Mouse (Mus musculus): ENCODE measurements around the gene Cyb561d1. TPM values are rescaled to one million over a fixed set of nuclear protein-coding genes. Genes with fewer than 3 reads are reported as not detected.

The Cyb561d1 gene
- polyA plus RNA-seq, 1 experiment = 9.1 TPM

DNA sequence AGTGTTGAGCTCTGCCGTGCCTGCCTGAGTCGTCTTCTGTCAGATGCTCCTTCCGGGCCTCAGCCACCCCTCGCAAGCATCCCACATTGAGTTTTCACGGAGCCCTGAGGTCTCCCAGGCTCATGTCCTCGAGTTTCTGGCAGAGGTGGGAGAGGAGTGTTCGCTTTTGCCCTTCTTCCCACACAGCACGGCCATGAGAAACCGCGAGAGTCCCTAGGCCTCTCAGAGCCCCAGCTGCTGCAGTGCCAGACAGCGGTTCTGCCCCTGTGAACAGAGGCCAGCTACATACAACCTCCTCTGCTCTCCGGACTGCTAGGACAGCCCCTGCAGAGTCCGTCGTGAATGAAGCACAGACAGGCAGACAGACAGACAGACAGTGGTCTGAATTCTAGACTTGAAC, 33.5 kb downstream of the Cyb561d1 start:
- DNase-seq (ENCODE audit: low read depth) = no peak

DNA sequence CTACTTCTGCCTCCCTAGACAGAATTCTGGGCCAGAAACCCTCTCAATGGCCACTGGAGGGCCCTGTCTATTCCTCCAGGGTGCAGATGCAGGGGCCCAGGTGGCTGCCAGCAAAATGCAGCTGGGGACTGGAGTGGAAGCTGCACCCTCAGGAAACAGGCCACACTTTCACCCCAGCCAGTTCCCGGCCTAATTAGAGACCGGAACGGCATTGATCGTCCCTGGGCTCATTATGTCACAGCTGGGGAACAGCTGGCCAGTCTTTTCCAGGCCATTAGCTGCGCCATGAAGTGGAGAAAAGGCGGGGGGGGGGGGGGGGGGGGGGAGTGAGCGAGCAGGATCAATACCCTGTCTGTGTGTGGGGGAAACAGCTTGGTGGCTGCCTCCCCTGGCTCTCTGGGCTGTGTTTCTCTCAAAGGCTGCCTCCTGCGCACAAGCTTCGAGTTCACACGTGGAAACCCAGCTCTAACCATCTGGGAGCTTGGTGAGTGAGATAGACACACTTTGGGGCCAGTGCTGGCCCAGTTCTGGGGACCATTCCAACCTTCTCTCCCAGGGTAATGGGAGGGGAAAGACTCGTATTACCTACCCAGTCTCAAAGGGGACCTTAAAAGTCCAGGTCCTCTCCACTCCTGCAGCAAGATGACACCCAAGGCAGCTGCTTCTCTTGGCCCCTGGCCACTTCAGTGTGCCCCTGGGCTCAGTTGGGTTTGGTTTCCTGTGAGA, 34.4 kb downstream of the Cyb561d1 start:
- no peak for DNase-seq (ENCODE audit: low read depth)

DNA sequence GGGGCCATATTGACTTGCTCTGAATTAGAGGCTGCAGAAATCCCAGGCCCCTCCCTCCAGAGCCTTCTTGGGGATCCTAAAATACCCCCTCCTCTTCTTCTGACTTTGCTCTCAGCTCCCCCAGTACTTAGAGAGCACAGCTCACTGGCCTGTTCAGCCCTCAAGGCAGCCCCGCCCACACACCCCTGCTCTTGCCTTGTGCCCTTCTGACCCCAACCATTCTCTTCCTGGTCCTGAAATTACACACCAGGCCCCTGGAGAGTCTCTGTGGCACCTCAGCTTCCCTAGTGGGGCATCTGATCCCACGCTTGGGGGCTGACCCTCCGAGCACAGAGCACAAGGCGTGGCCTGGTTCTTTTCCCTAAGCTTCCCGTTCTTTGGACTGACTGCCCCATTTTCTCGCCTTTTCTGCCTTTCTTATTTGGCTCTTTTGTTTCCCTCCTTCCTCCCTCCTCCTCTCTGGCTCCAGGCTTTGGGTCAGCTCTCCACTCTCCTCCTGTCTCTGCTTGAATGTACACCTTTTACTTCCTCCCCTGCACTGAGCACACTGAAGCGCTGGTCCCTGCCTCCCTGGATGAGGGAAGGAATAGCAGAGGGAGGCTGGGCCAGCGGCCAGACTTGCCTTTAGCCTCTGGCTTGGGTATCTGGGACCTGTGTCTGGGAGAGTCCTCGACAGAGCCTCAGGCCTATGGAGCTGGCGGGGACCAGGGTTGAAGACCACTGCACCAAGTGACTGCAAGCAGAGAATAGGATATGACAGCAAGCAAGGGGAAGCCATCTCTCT, 35.3 kb downstream of the Cyb561d1 start:
- no peak for DNase-seq (ENCODE audit: low read depth)

- no peak for DNase-seq (ENCODE audit: low read depth)
Observed at GRCm38 (mm10) chr3:108164807-108165206, 36.2 kb downstream of the Cyb561d1 start.

DNA sequence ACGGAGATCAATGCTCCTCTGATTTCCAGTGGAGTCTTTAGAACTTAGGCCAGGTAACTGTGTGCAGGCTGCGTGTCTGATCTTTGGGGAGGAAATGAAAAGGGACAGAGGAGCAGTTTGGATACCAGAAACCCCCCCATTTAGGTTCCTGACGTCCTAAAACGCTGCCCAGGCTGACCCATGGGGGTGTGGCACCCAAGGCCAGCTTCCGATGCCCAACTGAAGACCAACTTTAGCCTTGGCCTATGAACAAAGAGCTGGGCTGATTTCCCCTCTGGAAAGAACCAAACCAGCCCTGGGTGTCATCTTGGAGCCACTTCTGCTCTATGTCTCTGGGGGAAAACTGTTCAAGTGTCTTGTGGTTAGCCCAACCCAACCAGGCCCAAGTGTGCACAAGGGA, 36.9 kb downstream of the Cyb561d1 start:
- no peak for DNase-seq (ENCODE audit: low read depth)

DNA sequence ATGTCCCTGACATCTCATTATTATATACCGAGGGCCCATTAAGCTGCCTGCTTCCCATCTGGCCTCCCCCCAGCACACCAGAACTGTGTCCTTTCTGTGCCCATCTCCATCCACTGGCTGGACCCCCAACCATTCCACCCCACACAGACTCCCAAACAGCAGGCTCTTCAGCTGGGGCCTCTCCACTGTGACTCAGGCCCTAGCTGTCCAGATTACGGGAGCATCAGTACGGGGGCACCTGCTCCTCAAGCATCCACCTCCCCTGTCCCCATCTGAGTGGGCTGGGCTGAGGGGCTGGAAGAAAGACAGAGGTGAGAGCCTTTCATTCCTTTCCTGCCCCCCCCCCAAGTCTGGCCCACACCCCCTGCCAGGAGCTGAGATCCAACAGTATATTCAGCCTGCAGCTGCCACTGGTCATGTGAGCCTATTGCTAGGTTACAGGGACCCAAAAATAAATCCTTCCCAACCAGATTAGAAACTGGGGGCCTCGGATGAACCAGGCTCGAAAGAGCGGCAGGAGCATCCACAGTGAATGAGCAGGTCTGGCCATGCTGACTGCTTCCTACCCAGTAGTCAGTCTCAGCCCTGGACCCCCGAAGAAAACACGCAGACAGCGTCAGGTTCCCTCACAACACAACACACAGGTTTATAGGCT, 42.5 kb downstream of the Cyb561d1 start:
- no peak for DNase-seq (ENCODE audit: low read depth)

- no peak for DNase-seq (ENCODE audit: low read depth)
Observed at GRCm38 (mm10) chr3:108154656-108155055, 46.4 kb downstream of the Cyb561d1 start, which contains the start of gene Gpr61. Gpr61 (minus strand) TSS chr3:108154882.

DNA sequence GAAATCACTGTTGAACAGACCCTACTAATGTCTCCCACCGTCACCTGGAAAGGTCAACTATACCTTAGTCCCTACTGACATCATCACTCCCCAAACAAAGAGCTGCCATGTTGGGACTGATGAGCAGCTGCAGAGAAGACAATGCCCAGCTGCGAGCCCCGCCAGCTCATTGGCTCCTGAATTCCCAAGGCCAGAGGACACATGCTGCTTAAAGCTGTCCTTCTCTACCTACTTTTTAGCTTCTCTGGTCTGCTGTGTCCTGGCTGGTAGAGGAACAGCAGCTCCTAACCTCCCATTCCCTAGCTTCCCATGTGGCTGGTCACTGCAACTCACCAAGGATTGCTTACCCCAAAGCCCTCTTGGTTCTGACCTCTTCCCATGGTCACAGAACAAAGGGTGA, 48.7 kb downstream of the Cyb561d1 start:
- DNase-seq (ENCODE audit: low read depth) = no peak

- DNase-seq (ENCODE audit: low read depth) = peak; percentile 40
Observed at GRCm38 (mm10) chr3:108147386-108148235, 53.4 kb downstream of the Cyb561d1 start.

- DNase-seq (ENCODE audit: low read depth) = no peak
Observed at GRCm38 (mm10) chr3:108146671-108147070, 54.3 kb downstream of the Cyb561d1 start.

Other genes starting within 250 kb of the Cyb561d1 start
- gene Gstm3, start 231.9 kb downstream of the Cyb561d1 start, polyA plus RNA-seq (2012; rRNA removed) = 0.26 and 0.86 TPM in 2 replicates
- gene Gstm2, start 214.8 kb downstream of the Cyb561d1 start, polyA plus RNA-seq (2012; rRNA removed) = 925 and 961 TPM in 2 replicates
- gene Gstm1, start 183.2 kb downstream of the Cyb561d1 start, polyA plus RNA-seq (2012; rRNA removed) = 1,084 and 1,330 TPM in 2 replicates
- gene Gstm4, start 156.3 kb downstream of the Cyb561d1 start, polyA plus RNA-seq (2012; rRNA removed) = 55.6 and 65.3 TPM in 2 replicates
- 62.8 and 73.1 TPM in 2 replicates for gene Ampd2, start 114.6 kb downstream of the Cyb561d1 start, polyA plus RNA-seq (2012; rRNA removed)
- gene Gnat2, start 108.4 kb downstream of the Cyb561d1 start, polyA plus RNA-seq (2012; rRNA removed) = 4.6 and 7.9 TPM in 2 replicates
- 35.9 and 46.2 TPM in 2 replicates for gene Gnai3, start 55.1 kb downstream of the Cyb561d1 start, polyA plus RNA-seq (2012; rRNA removed)
- not detected in 2 replicates for gene Gpr61, start 46.3 kb downstream of the Cyb561d1 start, polyA plus RNA-seq (2012; rRNA removed)
- 15.5 and 16.7 TPM in 2 replicates for gene Amigo1, start 14.9 kb downstream of the Cyb561d1 start, polyA plus RNA-seq (2012; rRNA removed)
- 6.8 and 7.8 TPM in 2 replicates for gene Atxn7l2, start 9.7 kb upstream of the Cyb561d1 start, polyA plus RNA-seq (2012; rRNA removed)
- gene Sypl2, start 25.4 kb upstream of the Cyb561d1 start, polyA plus RNA-seq (2012; rRNA removed) = 1.8 and 2.1 TPM in 2 replicates
- 63.6 and 79.8 TPM in 2 replicates for gene Psma5, start 55.7 kb upstream of the Cyb561d1 start, polyA plus RNA-seq (2012; rRNA removed)
- 273 and 331 TPM in 2 replicates for gene Sort1, start 82.9 kb upstream of the Cyb561d1 start, polyA plus RNA-seq (2012; rRNA removed)
- 0.15 TPM in 1 of 2 replicates, not detected in the other for gene Mybphl, start 163.7 kb upstream of the Cyb561d1 start, polyA plus RNA-seq (2012; rRNA removed)
- 1.2 and 1.5 TPM in 2 replicates for gene Psrc1, start 182.6 kb upstream of the Cyb561d1 start, polyA plus RNA-seq (2012; rRNA removed)
- gene Celsr2, start 214.3 kb upstream of the Cyb561d1 start, polyA plus RNA-seq (2012; rRNA removed) = 18.5 and 28.7 TPM in 2 replicates
- 55.8 and 63.1 TPM in 2 replicates for gene Sars, start 244.0 kb upstream of the Cyb561d1 start, polyA plus RNA-seq (2012; rRNA removed)